Mouse (Mus musculus): ENCODE results near the gene Tmem45a. TPM values are rescaled to one million over a fixed set of nuclear protein-coding genes. Genes with fewer than 3 reads are reported as not detected.
A peak's percentile ranks its signal among the peaks of the same experiment; 100 is the strongest.

The Tmem45a gene
- polyA plus RNA-seq, 1 experiment from 2014 or later: 13.8 TPM

DNA sequence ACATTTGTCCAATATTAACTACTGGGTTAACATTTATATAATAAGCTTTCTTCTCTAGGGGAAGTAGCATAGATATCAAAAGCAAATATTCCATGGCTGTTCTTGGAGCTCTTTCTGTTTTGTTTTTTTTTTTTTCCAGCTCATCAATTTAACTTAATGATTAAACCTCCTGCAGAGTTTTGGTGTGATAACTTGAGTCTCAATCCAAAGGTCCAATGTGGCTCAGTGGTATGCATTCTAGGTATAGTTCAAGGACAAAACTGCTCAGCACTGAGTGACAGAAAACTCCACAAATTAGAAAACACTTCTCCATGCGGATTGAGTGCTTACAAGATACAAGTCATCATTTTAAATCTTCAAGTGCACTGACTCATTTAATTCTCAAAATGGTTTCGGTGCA, 100.0 kb downstream of the Tmem45a start:
- no peak overlapping the region for H3K4me2 ChIP-seq (ENCODE audit: low read depth, severe bottlenecking)
- no peak overlapping the region for H3K4me3 ChIP-seq (ENCODE audit: low read depth, low read length)
- no peak overlapping the region for H3K27ac ChIP-seq (replicated peaks; ENCODE audit: low read depth, low read length)
- WGBS: 92% methylated on average over 2 of the region's 2 CpGs
- no peaks in the 10 kb centered on the region for H3K4me1 ChIP-seq (ENCODE audit: control insufficient read depth, insufficient read depth, low read length)
- H3K9ac ChIP-seq (ENCODE audit: low read length): no peak overlapping the region
- H3K9me3 ChIP-seq (ENCODE audit: control insufficient read depth, low read length): no peaks in the 10 kb centered on the region
- no peak for ATAC-seq (ENCODE audit: insufficient number of reproducible peaks, low FRiP score, low TSS enrichment, low read depth)
- DNase-seq (ENCODE audit: low spot score): no peak
- H3K36me3 ChIP-seq (ENCODE audit: control insufficient read depth, insufficient read depth, low read length): no peaks in the 10 kb centered on the region
- no peaks in the 10 kb centered on the region for H3K27me3 ChIP-seq (ENCODE audit: control insufficient read depth, insufficient read depth, low read length)

DNA sequence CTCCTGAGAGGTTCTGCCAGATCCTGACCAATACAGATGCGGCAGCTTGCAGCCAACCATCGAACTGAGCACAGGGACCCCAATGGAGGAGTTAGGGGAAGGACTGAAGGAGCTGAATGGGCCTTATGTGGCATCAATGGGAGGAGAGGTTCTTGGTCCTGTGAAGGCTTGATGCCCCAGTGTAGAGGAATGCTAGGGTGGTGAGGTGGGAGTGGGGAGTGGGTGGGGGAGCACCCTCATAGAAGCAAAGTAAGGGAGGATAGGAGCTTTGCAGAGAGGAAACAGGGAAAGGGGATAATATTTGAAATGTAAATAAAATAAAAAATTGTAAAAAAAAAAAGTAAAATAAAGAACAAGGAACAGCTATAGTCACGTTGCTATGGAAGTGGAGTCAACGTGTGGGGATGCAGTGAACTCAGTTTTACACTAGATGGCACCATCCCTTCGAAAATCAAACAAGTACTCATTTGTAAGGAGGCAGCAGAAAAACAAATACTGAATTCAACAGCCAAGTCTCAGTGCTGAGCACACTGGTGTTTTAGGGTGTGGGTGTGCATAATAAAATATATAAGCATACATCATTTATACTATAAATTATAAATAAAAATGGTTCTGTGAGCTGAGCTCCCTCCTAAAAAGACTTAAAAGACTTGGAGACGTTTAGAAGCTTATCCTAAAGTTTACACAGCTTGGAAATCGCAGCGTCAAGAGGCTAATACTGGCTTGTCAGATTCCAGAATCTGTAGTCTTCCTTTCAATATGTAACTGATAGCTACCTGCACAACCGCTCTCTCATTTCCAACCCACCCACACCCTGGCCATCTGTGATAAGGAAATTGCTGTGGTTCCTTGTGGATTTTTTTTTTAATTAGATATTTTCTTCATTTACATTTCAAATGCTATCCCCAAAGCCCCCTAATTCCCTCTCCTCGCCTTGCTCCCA, 114.5 kb downstream of the Tmem45a start:
- DNase-seq (ENCODE audit: low spot score) (peak; percentile 58), ATAC-seq (ENCODE audit: insufficient number of reproducible peaks, low FRiP score, low TSS enrichment, low read depth) (0 out of 2 replicates have a peak, but pooled peaks have one; percentile 57)
- no peaks in the 10 kb centered on the region for H3K27me3 ChIP-seq (ENCODE audit: control insufficient read depth, insufficient read depth, low read length)
- no peak overlapping the region for H3K27ac ChIP-seq (replicated peaks; ENCODE audit: low read depth, low read length)
- H3K4me1 ChIP-seq (ENCODE audit: control insufficient read depth, insufficient read depth, low read length): no peaks in the 10 kb centered on the region
- WGBS: 50% methylated on average over 10 of the region's 10 CpGs
- no peak overlapping the region for H3K4me3 ChIP-seq (ENCODE audit: low read depth, low read length)
- H3K9me3 ChIP-seq (ENCODE audit: control insufficient read depth, low read length): no peaks in the 10 kb centered on the region
- H3K9ac ChIP-seq (ENCODE audit: low read length): no peak overlapping the region
- H3K4me2 ChIP-seq (ENCODE audit: low read depth, severe bottlenecking): no peak overlapping the region
- no peaks in the 10 kb centered on the region for H3K36me3 ChIP-seq (ENCODE audit: control insufficient read depth, insufficient read depth, low read length)

Other genes with a start within 250 kb of the Tmem45a start
- 174 and 179 TPM in 2 replicates for gene Tfg, start 168.7 kb downstream of the Tmem45a start, polyA plus RNA-seq (2014; fragmentation: Nextera tagmentation; extraction: Ambion mirVana)
- gene Adgrg7, start 90.3 kb downstream of the Tmem45a start, polyA plus RNA-seq (2014; fragmentation: Nextera tagmentation; extraction: Ambion mirVana): not detected in 2 replicates
- not detected in 2 replicates for gene Lnp1, start 41.9 kb upstream of the Tmem45a start, polyA plus RNA-seq (2014; fragmentation: Nextera tagmentation; extraction: Ambion mirVana)
- gene Tmem45a2, start 185.2 kb upstream of the Tmem45a start, polyA plus RNA-seq (2014; fragmentation: Nextera tagmentation; extraction: Ambion mirVana): 0.09 TPM in 1 of 2 replicates, not detected in the other
- gene Tomm70a, start 235.5 kb upstream of the Tmem45a start, polyA plus RNA-seq (2014; fragmentation: Nextera tagmentation; extraction: Ambion mirVana): 62.3 and 72.1 TPM in 2 replicates